Mouse (Mus musculus) bone marrow macrophage, adult 2 months (primary cell): ENCODE results near the gene Tnpo3.

Experiments
- CTCF ChIP-seq: IDR thresholded peaks from 2 replicates; pipeline ENCODE4 v1.5.1; 2012; ENCODE audit warnings: low read depth, mild to moderate bottlenecking, low read length, moderate library complexity
- POLR2A ChIP-seq: IDR thresholded peaks from 2 replicates; pipeline ENCODE4 v1.6.1; 2012; ENCODE audit warnings: mild to moderate bottlenecking, low read depth, low read length, borderline replicate concordance

DNA sequence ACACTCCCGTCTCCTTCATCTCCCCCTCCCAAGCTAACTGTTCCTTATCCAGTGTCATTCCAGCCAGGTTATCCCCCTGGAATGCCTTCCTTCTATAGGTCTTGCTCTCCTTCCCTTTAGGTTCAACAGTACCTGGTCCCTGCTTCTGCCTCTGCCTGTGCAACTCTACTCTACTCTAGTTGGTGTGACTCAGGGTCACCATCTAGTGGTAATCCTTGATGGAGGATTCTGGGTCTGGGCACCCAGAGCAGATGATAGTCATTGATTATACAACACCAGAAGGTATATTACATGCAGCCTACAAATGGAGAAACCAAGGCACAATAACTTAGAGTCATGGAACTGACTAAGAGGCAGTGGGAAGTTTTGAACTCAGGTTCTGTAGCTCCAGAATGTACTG is 108.1 kb downstream of the Tnpo3 start:
- TF ChIP-seq POLR2A (no peak), CTCF (no peak)
